Mouse (Mus musculus): Measurements from ENCODE around the gene H13.

The H13 gene

DNA sequence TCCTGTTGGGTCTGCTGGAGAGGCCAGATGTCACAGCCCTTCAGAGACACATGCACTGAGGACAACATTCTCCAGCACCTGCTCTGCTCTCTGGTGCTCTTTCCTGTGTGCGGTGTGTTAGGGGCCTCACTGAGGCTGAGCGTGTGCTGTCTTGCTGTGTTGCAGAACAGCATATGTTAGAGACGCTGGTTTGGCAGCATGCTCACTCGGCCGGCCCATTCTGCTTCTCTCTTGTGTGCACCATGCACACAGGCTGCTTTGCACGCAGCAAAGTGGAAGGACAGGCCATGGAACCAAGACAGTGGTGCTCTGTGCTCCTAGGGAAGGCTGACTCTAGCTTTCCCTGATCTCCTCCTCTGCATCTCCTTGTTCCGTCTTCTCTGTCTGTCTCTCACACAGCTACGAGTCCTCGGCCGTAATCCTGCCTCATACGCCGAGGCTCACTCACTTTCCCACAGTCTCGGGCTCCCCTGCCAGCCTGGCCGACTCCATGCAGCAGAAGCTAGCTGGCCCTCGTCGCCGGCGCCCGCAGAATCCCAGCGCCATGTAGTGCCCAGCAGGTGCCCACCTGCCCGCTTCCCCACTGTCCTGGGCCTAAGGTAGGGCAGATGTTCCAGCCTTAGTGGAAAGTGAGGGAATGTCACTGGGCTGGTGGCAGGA, 34.5 kb downstream of the H13 start:
- no peak for DNase-seq (ENCODE audit: low spot score)

DNA sequence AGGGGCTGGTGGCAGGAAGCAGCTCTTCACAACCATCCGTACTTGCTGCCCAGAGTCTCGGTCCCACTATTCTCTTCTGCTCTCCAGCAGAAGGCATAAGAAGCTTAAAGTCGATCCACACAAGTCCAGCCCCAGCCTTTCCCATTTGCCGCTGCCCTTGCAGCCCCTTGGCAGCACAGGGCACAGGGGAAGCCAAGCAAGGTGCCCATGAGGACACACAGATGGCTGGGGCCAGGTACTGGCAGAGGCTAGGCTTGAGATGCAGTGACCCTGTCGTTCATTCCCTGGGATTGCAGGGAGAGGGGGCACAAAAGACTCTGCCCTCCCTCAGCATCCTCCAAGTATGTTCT, 35.0 kb downstream of the H13 start:
- no peak for DNase-seq (ENCODE audit: low spot score)

DNA sequence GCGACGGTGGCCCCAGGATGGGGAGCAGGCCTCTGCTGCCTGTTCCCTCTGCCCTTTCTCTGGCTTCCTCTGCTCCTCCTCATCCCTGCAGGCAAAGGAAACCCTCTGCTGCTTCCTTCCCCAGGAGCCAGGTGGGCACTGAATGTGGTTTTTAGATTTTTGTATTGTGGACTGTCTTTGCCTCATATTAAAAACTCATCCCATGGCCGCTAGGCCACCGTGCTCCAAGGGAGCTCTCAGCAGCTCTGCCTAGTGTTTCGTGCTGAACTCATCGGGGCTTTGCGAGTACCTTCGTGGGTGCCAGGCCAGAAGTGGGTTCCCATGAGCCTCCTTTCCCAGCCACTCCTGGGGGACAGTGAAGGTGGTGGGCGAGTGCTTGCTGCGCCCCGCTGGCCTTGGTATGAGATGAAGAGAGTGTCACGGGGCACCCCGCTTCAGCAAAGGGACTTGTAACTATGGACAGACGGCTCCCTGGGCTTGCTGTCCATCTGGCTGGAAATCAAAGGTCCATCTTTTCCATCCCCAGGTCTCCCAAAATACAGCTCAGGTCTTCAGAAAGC, 35.6 kb downstream of the H13 start:
- no peak for DNase-seq (ENCODE audit: low spot score)

DNA sequence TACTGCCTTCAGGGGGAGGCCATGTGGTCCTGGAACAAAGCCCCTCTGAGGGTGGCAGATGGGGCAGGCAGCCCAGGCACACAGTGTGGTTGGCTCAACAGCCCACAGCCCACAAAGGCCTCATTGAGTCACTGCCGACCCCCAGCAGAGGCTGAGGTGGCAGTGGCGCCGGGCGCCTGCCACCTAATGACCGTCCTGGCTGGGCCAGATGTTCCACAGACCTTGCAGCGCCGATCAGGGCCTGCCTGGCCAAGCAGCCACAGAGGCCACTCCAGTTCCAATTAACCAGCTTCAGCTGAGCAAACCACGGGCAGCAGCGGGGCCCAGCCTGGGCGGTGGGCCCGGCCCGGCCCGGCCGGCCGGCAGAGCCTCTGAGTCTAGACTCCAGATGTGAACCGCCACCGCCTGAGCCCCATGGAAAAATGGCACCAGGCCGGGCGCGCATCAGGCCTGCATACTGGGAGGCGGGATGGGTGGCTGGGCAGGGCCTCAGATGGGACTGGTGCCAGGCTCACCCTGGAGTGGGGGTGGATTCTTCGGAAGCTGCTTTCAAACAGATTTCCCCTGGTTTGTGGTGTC, 36.8 kb downstream of the H13 start:
- no peak for DNase-seq (ENCODE audit: low spot score)

DNA sequence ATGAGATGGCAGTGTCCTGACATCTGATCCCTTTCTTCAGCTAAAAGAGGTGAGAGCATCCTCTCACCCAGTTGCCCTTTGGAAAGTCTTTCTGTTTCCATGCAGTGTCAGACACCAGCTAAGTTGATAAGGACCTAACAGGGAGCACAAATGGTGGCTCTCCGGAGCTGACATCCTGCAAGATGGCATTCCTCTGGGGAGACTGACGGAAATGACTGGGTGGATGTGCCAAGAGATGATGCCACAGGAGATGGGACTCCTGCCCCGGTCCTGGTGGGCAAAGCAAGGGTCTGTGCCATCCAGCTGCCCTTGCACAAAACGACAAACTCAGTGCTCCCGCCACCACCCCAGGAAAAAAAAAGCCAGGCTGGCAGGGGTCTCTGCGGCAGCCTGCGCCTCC, 37.9 kb downstream of the H13 start:
- no peak for DNase-seq (ENCODE audit: low spot score)

DNA sequence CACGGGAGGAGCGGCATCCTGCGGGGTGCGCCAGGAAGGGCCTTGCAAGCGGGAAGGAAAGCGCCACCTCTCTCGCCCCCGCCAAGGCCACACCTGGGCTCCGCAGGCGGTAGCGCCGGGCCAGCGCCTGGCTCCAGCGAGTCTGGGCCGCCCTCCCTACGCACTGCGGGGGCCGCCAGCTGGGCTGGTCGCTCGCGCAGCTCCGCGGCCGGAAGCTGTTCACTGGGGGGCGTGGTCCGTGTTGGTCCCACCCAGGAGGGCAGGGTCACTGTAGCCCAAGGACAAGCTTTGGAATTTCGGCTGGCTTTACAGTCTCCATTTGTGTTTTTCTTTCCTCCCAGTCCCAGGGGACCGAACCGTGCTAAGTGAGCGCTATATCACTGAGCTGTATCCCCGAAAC, 38.4 kb downstream of the H13 start:
- DNase-seq (ENCODE audit: low spot score) = no peak

DNA sequence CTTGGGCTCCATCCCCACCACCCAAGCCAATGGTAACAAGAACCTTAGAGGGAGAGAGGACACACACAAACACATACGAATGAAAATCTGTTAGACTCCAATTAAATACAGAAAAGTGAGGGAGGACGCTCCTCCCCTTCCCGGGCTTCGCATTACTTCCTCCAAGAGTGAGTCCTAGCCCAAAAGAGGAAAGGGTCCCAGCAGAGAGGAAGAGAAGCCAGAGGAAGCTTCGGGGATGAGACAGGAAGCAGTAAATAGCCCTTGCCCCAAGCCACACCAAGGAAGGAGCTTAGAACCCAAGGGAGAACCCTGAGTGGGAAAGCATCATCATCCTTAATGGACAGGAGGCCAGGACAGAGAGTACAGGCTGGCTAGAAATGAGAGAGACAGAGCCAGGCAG, 39.8 kb downstream of the H13 start:
- DNase-seq (ENCODE audit: low spot score) = no peak

DNA sequence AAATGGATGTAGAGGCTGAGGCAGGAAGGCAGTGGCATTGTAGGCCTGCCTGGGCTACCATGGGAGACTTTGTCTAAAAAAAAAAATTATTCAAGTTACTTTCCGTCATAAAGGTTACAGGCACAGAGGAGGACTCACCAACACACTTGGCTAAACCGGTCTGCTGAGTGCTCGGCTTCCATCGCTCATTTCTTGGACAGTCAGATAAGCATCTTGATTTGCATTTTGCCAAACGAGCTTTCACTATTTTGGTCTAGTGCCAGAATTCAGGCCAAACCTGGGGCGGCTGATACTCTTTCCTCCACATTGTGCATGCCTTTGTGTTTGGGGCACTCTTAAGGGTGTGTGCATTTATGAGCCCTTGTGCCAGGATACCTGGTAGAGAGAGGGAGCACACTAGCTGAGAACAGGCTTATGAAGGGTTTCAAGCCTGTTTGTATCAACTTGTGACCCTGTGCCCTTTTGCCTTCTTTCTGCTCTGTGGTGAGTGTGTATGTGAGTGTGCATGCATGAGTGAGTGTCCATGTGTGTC, 47.0 kb downstream of the H13 start:
- no peak for DNase-seq (ENCODE audit: low spot score)

DNA sequence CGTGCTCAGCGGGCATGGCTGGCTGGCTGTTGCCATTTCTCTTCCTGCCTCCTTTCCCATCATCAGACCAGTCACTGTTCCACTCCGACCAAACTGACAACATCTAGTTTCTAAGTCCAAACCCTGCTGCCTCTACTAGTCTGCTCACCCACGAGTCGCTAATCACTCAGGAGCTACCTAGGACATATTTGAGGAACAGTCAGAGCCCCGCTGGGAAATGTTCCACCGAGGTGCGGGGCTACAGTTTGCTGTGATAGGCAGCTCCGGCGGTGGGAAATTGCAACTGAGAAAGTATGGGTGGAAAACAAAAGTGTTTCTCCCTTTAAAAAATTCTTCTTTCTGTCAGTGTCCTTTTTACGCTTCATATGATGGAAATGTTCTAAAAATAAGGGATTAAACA, 48.4 kb downstream of the H13 start:
- DNase-seq (ENCODE audit: low spot score) = no peak

DNA sequence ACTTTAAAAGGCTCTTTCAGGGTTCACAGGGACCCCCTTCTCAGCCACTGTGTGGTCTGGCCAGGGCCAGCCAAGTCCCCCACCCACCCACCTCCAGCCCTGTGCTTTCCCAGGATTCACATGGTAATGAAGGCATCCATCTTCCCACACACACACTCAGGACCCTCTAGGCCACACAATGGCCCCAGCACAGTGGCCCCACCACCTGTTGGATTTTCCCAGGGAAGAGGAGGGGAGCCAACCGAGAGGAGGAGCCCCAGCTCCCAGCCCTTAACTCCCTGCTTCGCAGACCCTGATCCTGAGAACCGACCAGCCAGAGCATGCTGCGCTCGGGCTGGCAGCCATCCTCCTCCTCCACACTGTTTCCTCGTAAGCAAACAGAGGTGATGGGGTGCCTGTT, 48.8 kb downstream of the H13 start:
- no peak for DNase-seq (ENCODE audit: low spot score)

DNA sequence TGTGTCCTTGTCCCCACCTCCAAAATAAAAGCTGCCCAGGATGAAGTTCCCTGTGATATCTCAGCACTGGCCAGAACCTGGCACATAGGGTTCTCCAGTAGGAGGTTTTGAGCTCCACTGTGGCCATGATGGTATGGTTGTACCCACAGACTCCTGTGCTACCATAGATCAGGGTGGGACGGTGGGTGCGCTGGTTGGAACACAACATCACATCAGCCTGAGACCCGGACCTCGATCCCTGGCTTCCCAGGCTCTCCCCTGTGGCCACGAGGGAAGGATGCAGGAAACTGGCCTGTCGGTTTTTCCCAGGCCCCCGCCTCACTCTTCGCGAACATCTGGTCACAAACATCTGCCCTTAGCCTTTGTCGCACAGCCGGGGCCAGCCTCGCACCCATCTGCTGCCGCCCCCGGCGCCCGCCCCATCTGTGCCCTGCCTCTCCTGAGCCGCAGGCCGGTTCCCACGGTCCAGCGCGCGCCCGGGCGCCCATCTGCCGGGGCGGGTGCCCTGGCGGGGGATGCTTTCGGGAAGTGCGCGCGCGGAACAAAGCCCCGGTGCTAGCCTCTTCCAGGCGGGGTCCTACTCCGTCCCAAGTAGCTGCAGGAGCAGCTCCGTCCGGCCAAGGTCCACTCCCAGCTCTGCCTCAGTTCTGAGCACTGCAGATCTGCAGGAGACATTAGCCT, 54.5 kb downstream of the H13 start:
- DNase-seq (ENCODE audit: low spot score) = no peak

DNA sequence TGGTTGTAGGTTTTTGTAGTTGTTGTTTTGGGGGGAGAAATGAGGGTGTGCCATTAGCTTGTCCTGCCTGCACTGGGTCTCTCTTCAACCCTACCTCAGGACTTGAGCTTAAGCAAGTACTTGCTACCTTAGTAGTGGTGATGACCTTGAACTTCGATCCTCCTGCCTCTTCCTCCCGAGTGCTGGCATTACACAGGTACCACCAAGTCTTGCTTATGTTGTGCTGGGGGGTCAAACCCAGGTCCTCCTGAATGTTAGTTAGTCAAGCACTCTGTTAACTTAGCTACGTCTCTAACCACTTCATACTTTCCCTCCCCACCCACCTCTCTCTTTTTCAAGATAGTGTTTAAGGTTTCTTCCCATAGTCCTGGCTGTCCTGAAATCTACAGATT, 55.1 kb downstream of the H13 start:
- DNase-seq (ENCODE audit: low spot score) = no peak

DNA sequence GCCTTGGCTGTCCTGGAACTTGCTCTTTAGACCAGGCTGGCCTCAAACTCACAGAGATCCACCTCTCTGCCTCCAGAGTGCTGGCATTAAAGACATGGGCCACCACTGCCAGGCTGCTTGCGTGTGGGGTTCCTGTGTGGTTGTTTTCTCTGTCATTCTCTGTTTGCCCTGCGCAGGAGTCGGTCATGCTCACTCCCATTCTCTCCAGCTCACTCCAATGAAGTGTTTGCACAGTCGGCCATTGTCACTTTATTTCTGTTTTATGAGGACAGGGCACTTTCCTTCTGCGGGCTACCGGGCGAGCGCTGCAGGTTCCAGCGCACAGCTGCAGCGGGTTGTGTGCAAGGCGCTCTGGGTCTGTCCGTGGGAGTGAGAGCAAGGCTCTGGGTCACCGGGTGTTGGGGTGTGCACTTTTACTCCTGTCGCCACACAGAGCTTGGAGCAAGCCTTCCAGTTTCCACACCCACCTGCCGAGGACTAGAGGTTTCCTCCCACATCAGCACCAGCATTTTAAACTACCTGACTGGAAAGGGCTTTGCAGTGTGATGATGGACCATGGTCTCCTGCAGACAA, 56.0 kb downstream of the H13 start:
- no peak for DNase-seq (ENCODE audit: low spot score)

DNA sequence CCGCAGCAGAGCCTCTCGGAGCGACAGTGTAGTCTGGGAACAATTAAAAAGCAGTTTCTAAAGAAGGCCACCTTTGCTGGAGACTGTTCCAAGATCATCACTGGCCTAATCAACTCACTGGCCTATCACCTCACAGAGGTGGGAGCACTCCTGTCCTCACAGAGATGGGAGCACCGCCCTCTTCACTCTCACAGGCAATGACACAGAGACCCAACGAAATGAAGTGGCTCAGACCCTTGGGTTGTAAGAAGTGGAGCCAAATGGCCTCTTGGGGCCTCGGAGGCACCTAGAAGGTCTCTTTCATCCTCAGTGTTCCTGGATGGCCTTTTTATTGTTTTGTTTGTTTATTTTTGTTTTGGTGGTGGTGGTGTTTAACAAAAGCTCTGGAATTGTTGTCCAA, 57.0 kb downstream of the H13 start:
- DNase-seq (ENCODE audit: low spot score) = no peak

DNA sequence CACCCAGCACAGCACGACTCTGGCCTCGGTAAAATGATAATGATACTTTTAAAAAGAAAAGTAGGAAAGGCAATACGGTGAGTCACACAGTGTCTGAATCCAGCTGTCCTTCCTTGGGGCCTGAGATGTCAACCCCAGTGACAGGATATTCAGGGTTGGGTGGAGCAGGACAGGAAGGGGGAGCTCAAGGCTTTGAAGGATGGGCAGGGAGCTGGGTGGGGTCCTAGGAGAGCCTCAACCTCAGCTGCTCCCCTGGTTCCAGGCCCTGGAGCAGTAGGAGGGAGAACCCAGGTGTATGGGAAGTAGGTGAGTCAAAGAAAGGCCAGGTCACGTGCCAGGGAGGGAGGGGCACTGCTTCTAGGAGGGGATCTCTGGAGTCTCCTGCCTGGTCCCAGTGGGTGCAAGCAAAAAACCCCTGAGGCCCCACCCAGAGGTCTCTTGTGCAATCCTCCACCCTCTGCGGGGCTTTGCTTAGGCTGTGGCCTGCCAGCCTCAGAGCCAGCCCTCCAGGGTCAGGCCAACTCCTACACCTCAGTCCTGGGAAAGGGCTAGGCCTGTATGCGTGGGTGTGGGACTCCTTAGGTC, 57.6 kb downstream of the H13 start:
- no peak for DNase-seq (ENCODE audit: low spot score)

DNA sequence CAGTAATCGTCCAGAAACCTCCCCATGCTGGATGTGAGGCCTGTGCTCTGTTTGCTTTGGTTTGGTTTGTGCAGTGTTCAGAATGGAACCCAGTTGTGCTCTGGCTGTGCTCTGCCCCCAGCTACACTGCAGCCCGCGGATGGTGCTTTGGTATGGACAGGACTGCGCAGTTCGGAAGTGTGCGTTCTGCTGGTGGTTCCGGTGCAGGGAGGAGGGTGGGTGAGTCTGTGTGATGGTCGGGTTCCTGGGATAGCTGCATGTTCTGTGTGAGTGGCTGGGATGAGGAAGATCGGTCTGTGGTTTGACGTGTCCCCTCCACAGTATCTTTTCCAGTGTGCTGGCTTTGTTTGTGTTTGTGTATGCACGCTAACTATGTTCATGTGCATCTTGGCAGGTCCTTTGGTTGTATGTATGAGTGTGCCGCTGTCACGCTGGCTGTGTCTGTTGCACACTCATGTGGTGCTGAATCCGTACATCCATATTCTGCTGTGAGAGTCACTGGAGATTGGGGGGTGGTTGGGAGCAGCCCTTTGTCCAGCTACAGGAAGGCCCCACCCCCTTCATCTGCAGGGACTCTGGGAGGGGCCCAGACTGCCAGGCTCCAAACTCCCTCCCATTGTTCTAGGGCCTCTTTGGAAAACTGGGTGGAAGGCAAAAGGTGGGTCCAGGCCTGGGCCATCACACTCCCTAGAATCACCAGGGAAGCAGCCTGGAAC, 58.7 kb downstream of the H13 start:
- DNase-seq (ENCODE audit: low spot score) = no peak

DNA sequence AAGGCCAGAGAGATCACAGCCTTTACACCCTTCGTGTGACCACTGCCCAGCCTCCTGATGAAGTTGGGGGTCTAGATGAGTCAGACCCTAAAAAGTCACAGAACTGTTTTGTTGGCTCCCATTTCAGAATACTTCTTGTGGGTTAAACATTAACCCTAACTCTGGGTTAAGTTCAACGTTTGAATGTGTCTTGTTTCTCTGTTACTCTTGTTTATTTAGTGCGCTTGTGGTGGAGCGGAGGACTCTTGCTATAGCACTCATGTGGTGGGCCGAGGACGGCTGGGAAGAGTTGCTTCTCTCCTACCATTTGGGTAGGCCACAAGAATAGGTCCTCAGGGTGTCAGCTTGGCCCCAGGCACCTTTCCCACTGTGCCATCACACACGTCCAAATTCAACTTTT, 59.3 kb downstream of the H13 start:
- no peak for DNase-seq (ENCODE audit: low spot score)

DNA sequence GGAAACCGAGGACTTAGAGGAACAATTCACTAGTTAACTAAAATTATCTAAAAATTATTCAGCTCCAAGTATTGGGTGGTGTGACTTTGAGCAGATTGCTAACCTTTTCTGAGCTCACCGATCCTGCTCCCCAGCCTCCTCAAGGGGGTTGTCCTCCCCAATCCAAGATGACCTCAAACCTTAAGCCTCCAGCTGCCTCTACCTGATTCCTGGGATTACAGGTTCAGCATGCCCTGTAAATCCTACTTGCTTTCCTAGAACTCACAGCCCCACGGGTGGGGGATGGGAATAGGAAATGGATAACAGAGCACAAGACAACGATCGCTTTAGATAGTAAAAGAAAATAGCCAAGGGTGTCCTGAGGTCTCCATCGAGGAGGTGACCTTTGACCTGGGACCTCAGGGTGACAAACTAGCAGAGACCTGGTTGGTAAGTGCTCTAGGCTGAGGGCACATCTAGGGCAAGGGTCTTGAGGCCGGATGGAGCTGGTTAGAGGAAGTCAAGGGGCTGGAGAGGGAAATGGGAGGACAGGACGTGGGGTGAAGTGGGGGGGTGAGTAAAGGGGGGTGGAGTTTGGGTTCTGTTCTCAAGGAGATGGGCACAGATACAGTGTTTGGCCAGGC, 59.9 kb downstream of the H13 start:
- no peak for DNase-seq (ENCODE audit: low spot score)

DNA sequence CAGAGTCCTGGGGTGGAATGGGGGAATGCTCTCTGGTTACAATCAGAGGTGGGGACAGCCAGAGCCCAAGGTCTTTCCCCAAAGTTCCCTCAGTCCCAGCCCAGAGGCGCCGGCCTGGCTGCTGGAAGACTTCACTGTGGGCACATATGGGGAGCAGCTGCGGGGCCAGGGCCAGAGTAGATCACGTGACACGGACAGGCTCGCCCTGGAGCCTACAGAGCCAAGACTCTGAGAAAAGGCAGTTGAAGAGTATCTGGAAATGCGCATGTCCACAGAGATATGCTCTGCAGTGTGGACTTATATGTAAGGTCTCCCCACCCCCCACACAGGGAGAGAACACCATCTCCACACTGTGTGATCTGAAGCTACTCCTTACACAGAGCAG, 60.4 kb downstream of the H13 start:
- DNase-seq (ENCODE audit: low spot score) = no peak

DNA sequence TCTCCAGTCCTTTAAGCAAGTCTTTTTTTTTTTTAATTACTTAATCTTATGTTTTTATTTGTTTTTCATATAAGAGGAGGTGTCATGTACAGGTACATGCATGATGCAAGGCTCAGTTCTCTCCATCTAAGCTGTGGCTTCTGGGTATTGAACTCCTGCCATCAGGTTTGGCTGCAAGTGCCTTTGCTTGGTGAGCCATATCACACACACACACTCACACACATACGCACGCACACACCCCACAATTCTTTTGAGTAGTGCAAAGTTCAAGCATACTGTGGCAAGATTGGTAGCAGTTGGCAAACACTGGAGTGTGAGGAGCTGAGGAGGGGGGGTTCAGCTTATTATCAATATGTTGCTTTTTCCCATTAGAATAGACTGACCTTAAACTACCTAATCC, 63.9 kb downstream of the H13 start:
- no peak for DNase-seq (ENCODE audit: low spot score)

DNA sequence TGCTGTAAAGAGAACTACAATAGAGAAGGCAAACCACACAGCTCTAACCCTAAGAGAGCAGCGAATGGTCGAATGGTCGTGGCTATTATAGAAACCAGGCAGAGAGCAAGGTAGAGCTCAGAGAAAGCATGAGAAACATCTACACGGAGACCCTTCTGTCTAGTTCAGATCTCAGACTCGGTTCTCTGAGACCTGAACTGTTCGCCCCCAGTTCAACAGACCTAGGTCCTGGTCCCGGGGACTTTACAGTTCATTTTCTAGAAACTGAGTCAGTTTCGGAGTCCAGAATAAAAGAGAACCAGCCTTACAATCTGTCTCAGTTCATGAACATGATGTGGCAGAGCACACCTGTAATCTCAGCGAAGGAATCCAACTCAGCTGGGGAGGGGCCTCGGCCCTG, 65.2 kb downstream of the H13 start:
- DNase-seq (ENCODE audit: low spot score) = no peak

DNA sequence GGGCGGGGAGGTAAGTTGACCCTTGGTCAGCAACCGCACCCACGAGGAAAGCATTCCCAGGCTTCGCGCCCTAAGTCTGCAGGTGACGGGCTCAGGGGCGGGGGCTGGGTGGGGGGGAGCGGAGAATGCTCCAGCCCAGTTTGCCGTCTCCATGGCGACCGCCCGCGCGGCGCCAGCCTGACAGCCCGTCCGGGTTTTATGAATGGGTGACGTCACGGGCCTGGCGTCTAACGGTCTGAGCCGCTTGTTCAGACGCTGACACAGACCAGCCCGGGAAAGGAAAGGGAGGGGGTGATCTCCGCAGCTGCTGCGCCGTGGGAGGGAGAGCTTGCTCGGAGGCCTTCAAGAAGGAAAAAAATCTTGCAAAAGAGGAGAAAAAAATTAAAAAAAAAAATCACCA, 65.7 kb downstream of the H13 start:
- DNase-seq (ENCODE audit: low spot score) = no peak
